Mouse (Mus musculus) CD4-positive, CD25-positive, alpha-beta regulatory T cell, adult 4 months (primary cell): ENCODE data around the gene Noa1. TPM values are rescaled to one million over a fixed set of nuclear protein-coding genes. Genes with fewer than 3 reads are reported as not detected.

Experiments used
- ATAC-seq: one replicate; pipeline ENCODE4 v1.8.0; 2017
- polyA plus RNA-seq, 2 experiments: library from polyadenylated mRNA; unstranded; fragments of 100-300 nt; shearing (Covaris generic); gene quantifications; one replicate each; pipeline ENCODE4 v1.2.1; 2017

The Noa1 gene
- 1 to 10 TPM; 2.2 to 5.7 TPM for polyA plus RNA-seq

DNA sequence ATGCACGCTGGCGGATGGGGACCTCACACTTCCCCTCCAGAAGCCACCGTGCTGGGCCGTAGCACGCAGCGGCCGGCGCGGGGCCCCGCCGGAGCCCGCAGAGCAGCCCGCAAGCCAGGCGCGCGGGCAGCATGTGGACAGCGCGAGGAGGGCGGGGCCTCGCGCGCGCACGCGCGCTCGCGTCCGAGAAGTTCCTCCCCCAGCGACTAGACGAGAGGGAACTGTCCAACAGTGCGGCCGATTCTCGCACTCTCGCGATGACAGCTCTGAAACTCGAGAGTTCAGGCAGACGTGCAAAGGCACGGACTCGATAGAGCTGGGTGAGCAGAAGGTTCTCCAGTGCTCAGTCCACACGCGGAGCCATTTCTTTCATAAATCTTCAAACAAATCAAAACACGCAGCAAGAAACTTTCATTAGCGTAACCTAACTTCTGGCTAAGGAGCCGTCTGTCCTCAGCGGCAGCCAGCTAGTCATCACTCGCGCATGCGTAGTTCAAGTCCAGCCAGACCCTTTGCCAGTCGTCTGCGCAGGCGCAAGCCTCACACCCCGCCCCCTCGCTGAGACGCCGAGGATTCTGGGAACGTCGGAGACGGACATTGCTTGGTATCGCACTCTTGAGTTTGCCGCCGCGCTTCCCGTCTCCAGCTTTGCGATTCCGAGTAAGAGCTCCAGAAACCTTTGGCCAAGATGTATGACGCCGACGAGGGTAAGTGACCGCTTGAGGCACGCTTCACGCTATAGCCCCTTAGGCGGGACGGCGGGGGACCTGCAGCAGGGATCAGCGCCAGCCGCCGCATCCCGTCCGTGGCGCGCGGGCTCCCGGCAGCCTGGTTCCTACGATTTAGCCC lies at the start of gene Noa1, which contains the start of gene Polr2b:
Gene Noa1, minus strand, starts transcription at position 161 of the 849 bp plus-strand sequence.
Gene Polr2b, plus strand, starts transcription at position 224 of the 849 bp plus-strand sequence.
- peak; percentile 88 for ATAC-seq

DNA sequence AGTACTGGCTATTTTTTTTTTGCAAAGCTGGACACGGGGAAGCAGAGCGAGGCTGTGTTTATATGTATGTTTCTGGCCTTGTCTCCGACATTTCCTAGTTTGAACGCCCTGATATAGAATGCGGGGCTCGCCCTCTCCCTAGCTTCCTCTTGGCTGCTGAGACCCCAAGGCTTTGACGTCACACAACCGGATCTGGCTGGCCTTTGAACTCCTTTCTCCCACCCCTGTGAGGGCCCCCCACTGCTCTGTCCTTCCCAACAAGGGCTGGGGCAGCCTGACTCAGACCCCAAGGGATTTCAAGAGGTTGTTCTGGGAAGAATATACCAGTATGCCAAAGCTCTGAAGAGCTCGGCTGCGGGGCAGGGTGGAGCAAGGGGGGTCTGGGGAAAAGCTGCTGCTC lies 48.5 kb upstream of the Noa1 start:
- ATAC-seq = no peak

GRCm38 (mm10) chr5:77357405-77358149 lies 47.7 kb upstream of the Noa1 start:
- peak; percentile 65 for ATAC-seq

GRCm38 (mm10) chr5:77355307-77356265 lies 45.7 kb upstream of the Noa1 start:
- no peak for ATAC-seq

DNA sequence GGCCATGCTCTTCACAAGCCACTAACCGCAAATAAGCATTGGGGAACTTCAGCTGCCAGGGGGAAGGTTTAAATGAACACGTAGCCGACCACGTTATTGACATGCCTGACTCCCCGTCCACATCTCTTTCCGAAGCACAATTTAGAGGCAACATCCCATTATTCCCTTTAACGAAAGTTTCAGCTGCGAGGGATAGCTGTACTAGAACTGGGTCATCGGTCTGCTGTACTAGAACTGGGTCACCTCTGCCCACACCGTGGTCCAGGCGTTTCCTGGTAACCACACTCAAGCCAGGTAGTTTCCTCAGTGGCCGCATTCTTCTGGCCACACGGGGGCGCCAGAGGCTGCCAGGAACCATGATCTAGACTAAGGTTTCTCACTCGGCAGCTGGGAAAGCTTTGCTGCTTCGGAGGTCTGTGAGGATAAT lies 44.5 kb upstream of the Noa1 start:
- peak; percentile 78 for ATAC-seq

GRCm38 (mm10) chr5:77351691-77352090 lies 41.8 kb upstream of the Noa1 start:
- ATAC-seq = no peak

GRCm38 (mm10) chr5:77349971-77350658 lies 40.2 kb upstream of the Noa1 start:
- ATAC-seq = no peak

GRCm38 (mm10) chr5:77348901-77349300 lies 39.0 kb upstream of the Noa1 start:
- no peak for ATAC-seq

- no peak for ATAC-seq
Measured at GRCm38 (mm10) chr5:77340033-77340432, 30.1 kb upstream of the Noa1 start.

DNA sequence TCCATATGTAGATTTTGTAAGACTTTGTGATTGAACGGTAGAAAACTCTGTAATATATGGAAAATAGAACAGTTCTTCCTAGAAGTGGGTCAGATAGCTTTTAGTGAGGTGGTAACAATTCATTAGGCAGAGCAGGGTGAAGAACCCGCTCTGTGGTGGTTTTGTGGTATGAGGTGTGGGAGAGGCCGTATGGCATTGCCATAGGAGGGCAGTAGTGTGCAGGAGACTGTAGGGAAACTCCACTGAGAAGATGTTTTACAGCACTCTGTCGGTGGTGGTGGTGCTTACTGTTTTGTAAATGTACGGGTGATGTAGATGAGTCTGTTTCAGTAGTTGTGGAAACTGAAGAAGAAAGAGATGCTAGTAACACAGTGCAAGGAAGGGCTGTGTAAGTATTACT lies 20.3 kb upstream of the Noa1 start:
- ATAC-seq = no peak

GRCm38 (mm10) chr5:77324936-77325335 lies 15.1 kb upstream of the Noa1 start:
- no peak for ATAC-seq

- no peak for ATAC-seq
Measured at GRCm38 (mm10) chr5:77314986-77315385, 5.1 kb upstream of the Noa1 start.

DNA sequence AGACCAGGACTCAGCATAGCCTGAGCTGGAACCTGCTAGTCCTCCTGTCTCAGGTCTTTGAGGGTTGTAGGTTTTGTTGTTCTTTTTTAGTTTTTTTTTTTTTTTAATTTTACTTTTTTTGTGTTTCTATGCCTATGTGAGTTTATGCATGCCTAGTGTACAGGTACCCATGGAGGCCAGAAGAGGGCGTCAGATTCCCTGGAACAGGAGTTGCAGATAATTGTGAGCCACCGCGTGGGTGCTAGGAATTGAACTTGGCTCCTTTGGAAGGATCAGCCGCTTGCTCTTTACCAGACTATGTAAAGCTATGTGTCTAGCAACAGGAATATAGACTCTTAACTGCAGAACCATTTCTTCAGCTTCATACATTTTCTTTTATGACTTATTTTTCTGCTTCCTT lies 4.3 kb upstream of the Noa1 start:
- no peak for ATAC-seq

DNA sequence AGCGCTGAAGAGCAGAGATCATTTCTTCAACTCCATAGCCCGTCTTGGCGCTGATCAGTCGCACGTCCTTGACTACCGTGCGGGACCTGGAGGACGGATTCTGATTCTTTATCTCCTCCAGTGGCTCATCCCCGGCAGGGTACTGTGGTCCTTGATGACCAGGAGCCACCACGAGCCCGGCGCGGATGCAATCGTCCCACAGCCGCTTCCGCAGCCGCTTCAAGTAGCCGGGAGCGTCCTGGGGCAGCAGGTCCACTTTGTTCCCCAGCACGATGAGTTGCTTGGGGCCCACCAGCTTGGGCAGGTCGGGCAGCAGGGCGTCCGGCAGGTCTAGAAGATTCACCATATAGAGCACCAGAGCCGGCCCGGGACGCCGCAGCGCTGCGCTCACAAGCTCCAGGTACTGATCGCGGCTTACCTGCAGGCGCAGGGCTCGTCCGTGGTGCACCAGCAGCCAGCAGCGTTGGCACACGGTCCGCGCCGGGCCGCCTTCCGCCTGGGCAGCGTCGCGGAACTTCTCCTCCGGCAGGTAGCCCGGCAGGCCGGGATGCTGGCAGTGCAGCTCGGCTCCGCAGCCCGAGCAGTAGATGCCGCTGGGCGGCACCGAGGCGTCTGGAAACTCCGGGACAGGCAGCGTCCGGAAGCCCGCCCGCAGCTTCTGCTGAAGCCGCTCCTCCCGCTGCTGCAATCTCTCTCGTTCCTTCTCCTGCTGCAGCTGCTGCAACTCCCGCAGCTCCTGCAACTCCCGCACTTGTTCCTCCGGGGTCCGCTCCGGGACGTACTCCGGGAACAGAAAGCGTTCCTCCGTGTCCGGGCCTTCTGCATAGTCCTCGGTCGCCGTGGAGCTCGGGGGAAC lies 605 bp downstream of the Noa1 start:
- ATAC-seq = peak; percentile 48

DNA sequence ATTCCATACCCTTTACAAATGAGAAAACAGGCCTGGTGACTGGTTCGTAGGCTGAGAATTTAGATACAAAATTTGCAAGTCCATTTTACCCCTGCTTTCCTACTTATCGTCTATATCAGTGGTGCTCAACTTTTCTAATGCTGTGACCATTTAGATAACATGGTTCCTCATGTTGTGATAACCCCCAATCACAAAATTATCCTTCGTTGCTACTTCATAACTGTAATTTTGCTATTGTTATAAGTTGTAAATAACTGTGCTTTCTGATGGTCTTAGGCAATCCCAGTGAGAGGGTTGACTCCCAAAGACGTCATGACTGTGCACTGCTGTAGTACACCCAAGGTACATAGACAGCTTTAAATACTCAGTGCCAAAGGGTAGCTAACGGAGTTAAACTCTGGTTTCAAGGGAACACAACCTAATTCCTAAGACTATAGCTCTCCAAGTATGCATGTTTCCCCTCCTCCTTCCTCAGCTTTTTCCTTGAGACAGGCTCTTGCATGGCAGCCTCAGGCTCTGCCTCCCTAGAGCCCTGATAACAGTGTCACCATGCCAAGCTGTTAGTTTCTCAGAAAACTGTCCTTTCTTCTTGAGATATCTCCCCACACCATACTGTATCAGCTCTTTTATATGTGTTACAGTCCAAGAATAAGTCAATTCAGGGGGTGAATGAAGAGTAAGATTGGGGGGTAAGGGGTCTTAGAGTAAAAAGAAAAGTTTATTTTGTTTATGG lies 1.9 kb downstream of the Noa1 start:
- no peak for ATAC-seq

- ATAC-seq = no peak
Measured at GRCm38 (mm10) chr5:77301296-77301903, 8.5 kb downstream of the Noa1 start.

DNA sequence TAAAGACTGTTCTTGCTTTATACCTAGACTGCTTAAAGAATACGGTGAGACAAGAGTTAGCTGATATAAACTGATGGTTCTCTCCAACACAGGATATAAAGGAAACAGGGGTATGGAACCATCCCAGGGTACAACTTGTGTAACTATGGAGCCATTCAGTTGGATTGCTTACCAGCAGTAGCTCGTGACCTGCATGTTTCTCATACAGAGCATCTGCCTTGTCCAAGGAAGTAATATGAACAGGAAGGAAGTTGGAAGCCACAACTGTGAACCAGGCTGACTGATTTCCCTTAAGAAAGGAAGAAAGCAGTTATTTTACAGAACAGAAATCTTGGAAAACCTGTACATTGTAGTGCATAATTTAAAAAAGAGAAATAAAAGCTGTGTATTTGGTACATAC lies 10.4 kb downstream of the Noa1 start:
- ATAC-seq = no peak

DNA sequence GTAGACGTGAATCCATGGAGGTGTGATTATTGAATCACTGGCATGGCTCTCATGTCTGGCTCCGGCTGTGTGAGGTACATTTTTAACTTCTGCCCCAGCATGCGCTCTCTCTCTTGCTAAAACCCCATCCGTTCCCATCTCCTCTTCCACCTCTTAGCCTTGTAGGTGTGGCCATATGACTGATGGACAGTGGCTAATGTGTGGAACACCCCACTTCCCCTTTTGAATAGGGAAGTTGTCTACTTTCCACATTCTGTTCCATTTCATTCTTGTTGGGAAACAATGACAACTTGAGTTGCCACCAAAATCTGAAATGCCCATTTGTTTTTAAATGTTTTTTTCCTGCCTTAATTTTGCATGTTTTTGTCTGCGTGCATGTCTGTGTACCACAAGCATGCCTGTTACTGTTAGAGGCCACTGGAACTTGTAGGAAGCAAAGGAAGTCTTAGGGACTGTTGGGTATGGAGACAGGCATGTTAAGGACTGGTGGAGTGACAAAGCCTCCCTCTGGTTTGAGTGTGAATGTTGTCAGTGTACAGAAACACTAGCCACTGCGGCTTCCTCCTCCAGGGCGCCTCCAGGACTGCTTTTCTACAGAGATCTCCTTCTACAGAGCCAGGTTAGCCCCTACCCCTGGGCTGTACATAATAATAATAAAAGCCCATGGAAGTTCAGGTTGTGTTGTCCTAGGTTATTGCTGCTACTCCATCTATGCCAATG lies 16.9 kb downstream of the Noa1 start:
- ATAC-seq = no peak

- no peak for ATAC-seq
Measured at GRCm38 (mm10) chr5:77290606-77291005, 19.3 kb downstream of the Noa1 start.
